Mouse (Mus musculus) C2C12 (cell line): Measurements from ENCODE around the gene Sp6.

ENCODE experiments used
- CTCF ChIP-seq: IDR thresholded peaks from one replicate; pipeline ENCODE4 v1.5.1; 2011; ENCODE audit not compliant: control insufficient read depth, insufficient read depth, insufficient read length
- MYOD1 ChIP-seq: IDR thresholded peaks from one replicate; pipeline ENCODE4 v1.6.1; 2011; ENCODE audit warnings: low read depth; ENCODE audit not compliant: control insufficient read depth, insufficient read length
- MYOG ChIP-seq: IDR thresholded peaks from one replicate; pipeline ENCODE4 v1.6.1; 2011; ENCODE audit not compliant: control insufficient read depth, insufficient read length; ENCODE audit errors: extremely low read depth

- TF ChIP-seq MYOD1 (no peak), CTCF (no peak), MYOG (no peak)
Observed at GRCm38 (mm10) chr11:97030426-97030825, 17.2 kb downstream of the Sp6 start.
